22 mouse cellular contexts compared by ENCODE assay signal in the genomic region with DNA sequence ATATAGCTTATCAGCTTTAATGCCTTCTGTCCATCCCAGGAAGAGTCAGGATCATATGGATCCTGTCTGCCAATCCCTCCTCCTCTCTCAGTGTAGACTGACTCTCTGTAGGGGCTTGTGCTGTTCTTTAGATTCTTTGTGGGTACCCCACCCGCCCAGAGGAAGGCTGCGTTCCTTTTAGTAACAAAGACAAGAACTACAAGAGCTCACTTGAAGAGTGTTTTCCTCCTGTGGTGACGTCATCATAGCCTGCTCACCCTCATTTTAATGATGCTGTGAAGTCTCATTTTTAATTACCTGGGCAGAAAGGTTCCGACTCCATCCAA. TPM values are rescaled to one million over a fixed set of nuclear protein-coding genes. Genes with fewer than 3 reads are reported as not detected.
DNase-seq lines count a peak whose midpoint lies in the region; ATAC-seq and TF ChIP-seq lines count a peak whose summit lies in the region.
"Had no signal": no experiment of that assay in that cellular context is flagged by ENCODE, and none has a peak within 500 bp of the region (broad histone marks: within the 10 kb centered on the region; RNA-seq: fewer than 3 reads in every experiment).

No protein-coding gene starts in this region.

- no peak overlapping the region for H3K4me3 ChIP-seq in forebrain, embryonic 10.5 days
- no peak overlapping the region for H3K4me3 ChIP-seq in forebrain, embryonic 15.5 days
- H3K4me3 ChIP-seq in heart, embryonic 15.5 days: no peak overlapping the region
- H3K4me3 ChIP-seq in midbrain, embryonic 12.5 days: no peak overlapping the region
- no peak overlapping the region for H3K4me3 ChIP-seq in midbrain, embryonic 16.5 days (ENCODE audit: low read depth, low read length)
- H3K4me3 ChIP-seq in myocyte: no peak overlapping the region
- H3K4me3 ChIP-seq: embryonic facial prominence, embryonic 13.5 days; layer of hippocampus, adult 2 months; limb, embryonic 15.5 days; liver, embryonic 15.5 days; neural tube, embryonic 15.5 days had no signal

- H3K4me1 ChIP-seq in forebrain, embryonic 10.5 days: peaks cover 34% of the 10 kb centered on the region
- peaks cover 8% of the 10 kb centered on the region; the same call in 1 of the 2 replicates for H3K4me1 ChIP-seq in forebrain, embryonic 15.5 days
- H3K4me1 ChIP-seq in heart, embryonic 15.5 days (replicated peaks): peaks cover 25% of the 10 kb centered on the region
- peaks cover 32% of the 10 kb centered on the region for H3K4me1 ChIP-seq in midbrain, embryonic 12.5 days
- peaks cover 5% of the 10 kb centered on the region; the same call in 1 of the 2 replicates for H3K4me1 ChIP-seq in midbrain, embryonic 16.5 days (ENCODE audit: control insufficient read depth, insufficient read depth, low read length)
- H3K4me1 ChIP-seq: embryonic facial prominence, embryonic 13.5 days; limb, embryonic 15.5 days; liver, embryonic 15.5 days; neural tube, embryonic 15.5 days had no signal

- no peak overlapping the region for H3K4me2 ChIP-seq in forebrain, embryonic 15.5 days (replicated peaks)
- H3K4me2 ChIP-seq in heart, embryonic 15.5 days: no peak overlapping the region
- H3K4me2 ChIP-seq in midbrain, embryonic 12.5 days (replicated peaks): no peak overlapping the region
- no peak overlapping the region for H3K4me2 ChIP-seq in midbrain, embryonic 16.5 days (ENCODE audit: low read length)
- H3K4me2 ChIP-seq in myocyte (ENCODE audit: low read depth): peak overlapping the region; percentile 52
- H3K4me2 ChIP-seq: embryonic facial prominence, embryonic 13.5 days; limb, embryonic 15.5 days; liver, embryonic 15.5 days; neural tube, embryonic 15.5 days had no signal

- no peaks in the 10 kb centered on the region for H3K79me2 ChIP-seq in myocyte (ENCODE audit: control insufficient read depth, insufficient read depth)

- WGBS in forebrain, embryonic 10.5 days: 47% methylated on average over 4 of the region's 4 CpGs
- 12% methylated on average over 4 of the region's 4 CpGs for WGBS in forebrain, embryonic 15.5 days
- 59% methylated on average over 4 of the region's 4 CpGs for whole genome bisulfite sequencing in heart, embryonic 15.5 days
- WGBS in midbrain, embryonic 12.5 days: 32% methylated on average over 4 of the region's 4 CpGs
- WGBS in midbrain, embryonic 16.5 days: 27% methylated on average over 4 of the region's 4 CpGs

- no peak for TF ChIP-seq POLR2A in myocyte (IDR thresholded peaks at IDR 0.05; ENCODE audit: insufficient read length, low read depth)

- H3ac ChIP-seq in myocyte (ENCODE audit: control insufficient read depth, insufficient read length): no peak overlapping the region

- DNase-seq in forebrain, embryonic 10.5 days (ENCODE audit: extremely low spot score, low spot score): no peak
- DNase-seq in heart, adult 18-20 months: no peak
- no peak for DNase-seq in cerebellum, adult 9-10 months
- DNase-seq: adrenal gland, postnatal 14 days; cerebellum, postnatal 14 days; gastrocnemius, postnatal 25 days; right cerebral cortex, postnatal 25 days; thymus, postnatal 36 days had no signal

- no peak for ATAC-seq in forebrain, embryonic 15.5 days (replicated peaks)
- ATAC-seq in heart, embryonic 15.5 days (replicated peaks; ENCODE audit: insufficient number of reproducible peaks, insufficient read depth, low FRiP score, low read depth): no peak
- peak; percentile 35; the same call in 1 of the 2 replicates for ATAC-seq in midbrain, embryonic 12.5 days (ENCODE audit: low FRiP score, low read depth)
- no peak for ATAC-seq in midbrain, embryonic 16.5 days
- ATAC-seq: Patski had no signal

- H3K27ac ChIP-seq in forebrain, embryonic 10.5 days: peak overlapping the region; percentile 66
- no peak overlapping the region for H3K27ac ChIP-seq in forebrain, embryonic 15.5 days (replicated peaks)
- H3K27ac ChIP-seq in heart, embryonic 15.5 days: peak overlapping the region; percentile 38; the same call in 1 of the 2 replicates
- peak overlapping the region; percentile 36; the same call in 1 of the 2 replicates for H3K27ac ChIP-seq in midbrain, embryonic 12.5 days (replicated peaks)
- no peak overlapping the region for H3K27ac ChIP-seq in midbrain, embryonic 16.5 days (ENCODE audit: low read length)
- H3K27ac ChIP-seq: embryonic facial prominence, embryonic 13.5 days; layer of hippocampus, adult 2 months; limb, embryonic 15.5 days; liver, embryonic 15.5 days; neural tube, embryonic 15.5 days had no signal

- H3K9ac ChIP-seq in forebrain, embryonic 15.5 days (replicated peaks): no peak overlapping the region
- no peak overlapping the region for H3K9ac ChIP-seq in heart, embryonic 15.5 days
- H3K9ac ChIP-seq in midbrain, embryonic 12.5 days (replicated peaks): no peak overlapping the region
- no peak overlapping the region for H3K9ac ChIP-seq in midbrain, embryonic 16.5 days (ENCODE audit: low read depth, low read length)
- H3K9ac ChIP-seq: embryonic facial prominence, embryonic 13.5 days; limb, embryonic 15.5 days; liver, embryonic 15.5 days; neural tube, embryonic 15.5 days had no signal

- H3K36me3 ChIP-seq in forebrain, embryonic 10.5 days (replicated peaks): no peaks in the 10 kb centered on the region
- H3K36me3 ChIP-seq in forebrain, embryonic 15.5 days: no peaks in the 10 kb centered on the region
- no peaks in the 10 kb centered on the region for H3K36me3 ChIP-seq in heart, embryonic 15.5 days
- no peaks in the 10 kb centered on the region for H3K36me3 ChIP-seq in midbrain, embryonic 12.5 days
- H3K36me3 ChIP-seq in midbrain, embryonic 16.5 days (ENCODE audit: control insufficient read depth, insufficient read depth, low read length): no peaks in the 10 kb centered on the region
- no peaks in the 10 kb centered on the region for H3K36me3 ChIP-seq in myocyte (ENCODE audit: control insufficient read depth, insufficient read depth)
- H3K36me3 ChIP-seq: embryonic facial prominence, embryonic 13.5 days; limb, embryonic 15.5 days; liver, embryonic 15.5 days; neural tube, embryonic 15.5 days had no signal

- peaks cover 63% of the 10 kb centered on the region for H3K27me3 ChIP-seq in forebrain, embryonic 10.5 days (ENCODE audit: poor library complexity, severe bottlenecking)
- H3K27me3 ChIP-seq in forebrain, embryonic 15.5 days: no peaks in the 10 kb centered on the region
- peaks cover 3% of the 10 kb centered on the region; the same call in 1 of the 2 replicates for H3K27me3 ChIP-seq in heart, embryonic 15.5 days
- H3K27me3 ChIP-seq in midbrain, embryonic 12.5 days: peaks cover 44% of the 10 kb centered on the region
- H3K27me3 ChIP-seq in midbrain, embryonic 16.5 days (ENCODE audit: control insufficient read depth, insufficient read depth, low read depth, low read length): no peaks in the 10 kb centered on the region; the same call in 1 of the 2 replicates
- peaks cover 25% of the 10 kb centered on the region for H3K27me3 ChIP-seq in myocyte (ENCODE audit: control insufficient read depth, insufficient read depth, insufficient read length)

- H3K9me3 ChIP-seq in forebrain, embryonic 10.5 days: no peaks in the 10 kb centered on the region
- H3K9me3 ChIP-seq in forebrain, embryonic 15.5 days: no peaks in the 10 kb centered on the region
- H3K9me3 ChIP-seq in heart, embryonic 15.5 days (replicated peaks): no peaks in the 10 kb centered on the region
- H3K9me3 ChIP-seq in midbrain, embryonic 12.5 days: no peaks in the 10 kb centered on the region
- H3K9me3 ChIP-seq in midbrain, embryonic 16.5 days (replicated peaks; ENCODE audit: control insufficient read depth, low read length, poor library complexity, severe bottlenecking): no peaks in the 10 kb centered on the region
- H3K9me3 ChIP-seq: embryonic facial prominence, embryonic 13.5 days; limb, embryonic 15.5 days; liver, embryonic 15.5 days; neural tube, embryonic 15.5 days had no signal

TF ChIP-seq in myocyte, 11 proteins besides CTCF, POLR2A, EP300 and RAD21 (continues in another document):
- no peak for TF ChIP-seq MYOD1 (IDR thresholded peaks at IDR 0.05; ENCODE audit: control insufficient read depth in 1 of 3, insufficient read length in 2 of 3, low read depth in 2 of 3)
- no peak for TF ChIP-seq REST (IDR thresholded peaks at IDR 0.05; ENCODE audit: insufficient read depth, insufficient read length)
- no peak for TF ChIP-seq TCF3 (IDR thresholded peaks at IDR 0.05; ENCODE audit: insufficient read length, low read depth)
- no peak for TF ChIP-seq TCF12 (IDR thresholded peaks at IDR 0.05; ENCODE audit: insufficient read depth, poor library complexity, severe bottlenecking)
- no peak for TF ChIP-seq CEBPB (IDR thresholded peaks at IDR 0.05; ENCODE audit: insufficient read depth, poor library complexity, severe bottlenecking)
- TF ChIP-seq E2F4 (IDR thresholded peaks at IDR 0.05; ENCODE audit: insufficient read depth): no peak

RNA-seq across cellular contexts. Expression of gene Mrpl36, which starts 22.3 kb away (rescaled TPM):
- polyA plus RNA-seq in forebrain, embryonic 10.5 days (2016; fragmentation: Nextera tagmentation; extraction: Ambion mirVana): 143 and 145 TPM in 2 replicates
- 91.0 and 99.8 TPM in 2 replicates for polyA plus RNA-seq in forebrain, embryonic 15.5 days (2015; fragmentation: Nextera tagmentation; extraction: Ambion mirVana)
- 117 and 140 TPM in 2 replicates for polyA plus RNA-seq in heart, embryonic 15.5 days (2015; fragmentation: Nextera tagmentation; extraction: Ambion mirVana)
- total RNA-seq in heart, adult 18-20 months (2021): 10 to 100 TPM; 57.0 to 61.7 TPM
- 106 and 112 TPM in 2 replicates for polyA plus RNA-seq in midbrain, embryonic 12.5 days (2016; fragmentation: Nextera tagmentation; extraction: Ambion mirVana)
- 73.0 and 79.7 TPM in 2 replicates for polyA plus RNA-seq in midbrain, embryonic 16.5 days (2015; fragmentation: Nextera tagmentation; extraction: Ambion mirVana)
- 79.8 TPM for polyA plus RNA-seq in myocyte (2012; fragmentation: generic; extraction: Trizol)

RNA-seq across cellular contexts. Expression of gene Ndufs6, which starts 22.3 kb away (rescaled TPM):
- polyA plus RNA-seq in forebrain, embryonic 10.5 days (2016; fragmentation: Nextera tagmentation; extraction: Ambion mirVana): 383 and 405 TPM in 2 replicates
- polyA plus RNA-seq in forebrain, embryonic 15.5 days (2015; fragmentation: Nextera tagmentation; extraction: Ambion mirVana): 357 and 367 TPM in 2 replicates
- polyA plus RNA-seq in heart, embryonic 15.5 days (2015; fragmentation: Nextera tagmentation; extraction: Ambion mirVana): 637 and 761 TPM in 2 replicates
- 1,000 to 10,000 TPM; 1,249 to 1,336 TPM for total RNA-seq in heart, adult 18-20 months (2021)
- 305 and 313 TPM in 2 replicates for polyA plus RNA-seq in midbrain, embryonic 12.5 days (2016; fragmentation: Nextera tagmentation; extraction: Ambion mirVana)
- polyA plus RNA-seq in midbrain, embryonic 16.5 days (2015; fragmentation: Nextera tagmentation; extraction: Ambion mirVana): 372 and 392 TPM in 2 replicates
- polyA plus RNA-seq in myocyte (2012; fragmentation: generic; extraction: Trizol): 254 TPM

RNA-seq across cellular contexts. Expression of gene Irx4, which starts 45.8 kb away (rescaled TPM):
- polyA plus RNA-seq in forebrain, embryonic 10.5 days (2016; fragmentation: Nextera tagmentation; extraction: Ambion mirVana): 0.93 and 1.1 TPM in 2 replicates
- 0.09 TPM in 1 of 2 replicates, not detected in the other for polyA plus RNA-seq in forebrain, embryonic 15.5 days (2015; fragmentation: Nextera tagmentation; extraction: Ambion mirVana)
- 40.3 and 44.3 TPM in 2 replicates for polyA plus RNA-seq in heart, embryonic 15.5 days (2015; fragmentation: Nextera tagmentation; extraction: Ambion mirVana)
- total RNA-seq in heart, adult 18-20 months (2021): 10 to 100 TPM; 19.8 to 28.7 TPM
- polyA plus RNA-seq in midbrain, embryonic 12.5 days (2016; fragmentation: Nextera tagmentation; extraction: Ambion mirVana): 0.85 and 1.5 TPM in 2 replicates
- polyA plus RNA-seq in midbrain, embryonic 16.5 days (2015; fragmentation: Nextera tagmentation; extraction: Ambion mirVana): 0.87 and 1.4 TPM in 2 replicates
- not detected for polyA plus RNA-seq in myocyte (2012; fragmentation: generic; extraction: Trizol)
- total RNA-seq: adrenal gland, postnatal 14 days; gastrocnemius, postnatal 25 days; layer of hippocampus, adult 2 months; left cerebral cortex, postnatal 36 days; megakaryocyte progenitor cell, adult 5-6 weeks had no signal
- polyA plus RNA-seq: liver, embryonic 15.5 days; Patski; stomach, embryonic 14.5 days had no signal

Comparison
In these comparisons a context has a peak if more than half of its experiments do, and no peak if none do; other contexts are left out.
1. H3K27ac ChIP-seq: peak in forebrain, embryonic 10.5 days (single experiment), heart, embryonic 15.5 days (single experiment) and midbrain, embryonic 12.5 days (single experiment); none in forebrain, embryonic 15.5 days (single experiment) and midbrain, embryonic 16.5 days (single experiment).
2. RNA of gene Irx4, which starts 45.8 kb away (polyA plus RNA-seq): 40.3 to 44.3 TPM in heart, embryonic 15.5 days; 0.85 to 1.5 TPM in midbrain, embryonic 12.5 days, 0.87 to 1.4 TPM in midbrain, embryonic 16.5 days, 0.93 to 1.1 TPM in forebrain, embryonic 10.5 days, 0.09 TPM in forebrain, embryonic 15.5 days and not detected in myocyte (single experiment); every median in the first group is over 10 times any median in the second.